Mouse (Mus musculus) erythroblast, embryonic 14.5 days (primary cell): ENCODE results near the gene Arid3b. TPM values are rescaled to one million over a fixed set of nuclear protein-coding genes. Genes with fewer than 3 reads are reported as not detected.

ENCODE experiments used
- H3K27me3 ChIP-seq: 2 replicates; pipeline ENCODE4 v1.6.1; 2012; ENCODE audit warnings: inconsistent platforms; ENCODE audit not compliant: control insufficient read depth
- H3K36me3 ChIP-seq: 2 replicates; pipeline ENCODE4 v1.6.1; 2012; ENCODE audit warnings: mild to moderate bottlenecking, inconsistent platforms; ENCODE audit not compliant: control insufficient read depth
- H3K4me1 ChIP-seq: 2 replicates; pipeline ENCODE4 v1.6.1; 2012; ENCODE audit warnings: inconsistent platforms; ENCODE audit not compliant: control insufficient read depth
- H3K4me3 ChIP-seq: replicated peaks from 2 replicates; pipeline ENCODE3; 2012; ENCODE audit warnings: moderate library complexity, mild to moderate bottlenecking, inconsistent platforms
- H3K9me3 ChIP-seq: 2 replicates; pipeline ENCODE4 v1.6.1; 2012; ENCODE audit warnings: low read length, inconsistent platforms, mixed read lengths; ENCODE audit not compliant: control insufficient read depth
- GATA1 ChIP-seq: IDR thresholded peaks from 2 replicates; pipeline ENCODE4 v1.6.1; 2012; ENCODE audit warnings: low read length, inconsistent platforms, mixed read lengths
- TAL1 ChIP-seq: IDR thresholded peaks from 3 replicates; pipeline ENCODE4 v1.6.1; 2012; ENCODE audit warnings: low read length, inconsistent platforms, mixed read lengths
- polyA plus RNA-seq: library from polyadenylated mRNA; stranded (reverse); fragments of >175 nt; gene quantifications from 2 replicates; pipeline ENCODE4 v1.2.3, GENCODE M21; 2012

Gene Arid3b
- polyA plus RNA-seq, 1 experiment: 1.8 TPM

DNA sequence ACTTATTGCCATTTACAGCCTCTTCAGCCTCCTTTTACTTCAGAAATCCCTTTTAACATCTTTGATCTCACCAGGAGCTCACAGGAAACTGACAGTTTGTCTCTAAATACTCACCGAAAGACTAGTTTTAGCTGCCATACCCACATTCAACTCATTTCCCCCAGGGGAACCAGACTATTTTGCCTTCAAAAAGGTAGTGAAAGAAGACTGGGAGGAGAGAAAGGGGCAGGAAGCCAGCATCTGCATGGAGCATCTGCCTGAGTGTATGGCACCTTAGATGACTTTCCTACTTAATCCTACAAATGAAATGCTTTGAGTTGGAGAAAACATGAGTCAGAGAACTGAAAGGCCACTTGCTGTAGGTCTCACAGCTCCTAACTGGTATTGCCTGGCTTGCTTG is 22.6 kb downstream of the Arid3b start:
- peaks cover 18% of the 10 kb centered on the region for H3K4me1 ChIP-seq
- no peak overlapping the region for H3K4me3 ChIP-seq
- no peak for TF ChIP-seq GATA1
- TF ChIP-seq TAL1: no peak
- H3K27me3 ChIP-seq: no peaks in the 10 kb centered on the region
- no peaks in the 10 kb centered on the region for H3K9me3 ChIP-seq
- H3K36me3 ChIP-seq: peaks cover 32% of the 10 kb centered on the region

- Histone ChIP-seq H3K27me3 (no peaks in the 10 kb centered on the region), H3K36me3 (peaks cover 50% of the 10 kb centered on the region), H3K4me3 (no peak overlapping the region), H3K4me1 (peaks cover 19% of the 10 kb centered on the region), H3K9me3 (no peaks in the 10 kb centered on the region)
- TF ChIP-seq TAL1 (no peak), GATA1 (no peak)
These were observed 24.5 kb downstream of the Arid3b start for GRCm38 (mm10) chr9:57811793-57812733.

GRCm38 (mm10) chr9:57810691-57811090 is 25.9 kb downstream of the Arid3b start:
- Histone ChIP-seq H3K36me3 (peaks cover 63% of the 10 kb centered on the region), H3K9me3 (no peaks in the 10 kb centered on the region), H3K27me3 (no peaks in the 10 kb centered on the region), H3K4me3 (no peak overlapping the region), H3K4me1 (peaks cover 32% of the 10 kb centered on the region)
- TF ChIP-seq TAL1 (no peak), GATA1 (no peak)

DNA sequence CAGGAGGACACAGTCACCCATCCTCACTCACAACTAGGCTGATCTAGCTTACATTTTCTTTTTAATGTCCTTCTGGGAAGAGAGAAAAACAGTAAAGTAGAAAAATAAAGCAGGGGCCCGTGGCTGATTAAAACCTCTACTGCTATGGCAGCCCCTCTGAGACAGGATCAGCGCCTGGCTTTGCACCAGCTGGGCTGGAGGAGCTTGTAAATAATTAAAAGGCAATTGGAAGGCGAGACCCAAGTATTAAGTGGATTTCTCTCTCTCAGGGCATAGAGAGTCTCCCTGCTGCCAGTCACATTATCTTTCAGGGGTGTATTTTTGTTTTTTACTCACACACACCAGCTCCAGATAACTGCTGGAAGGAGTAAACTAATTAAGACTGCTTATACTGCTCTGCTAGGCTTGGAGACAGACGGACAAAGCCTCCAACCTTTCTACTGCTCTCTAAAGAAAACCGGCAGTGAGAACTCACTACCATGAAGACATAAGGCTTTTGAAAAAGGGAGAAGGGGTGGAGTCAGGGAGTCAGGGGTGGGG is 27.8 kb downstream of the Arid3b start:
- Histone ChIP-seq H3K27me3 (no peaks in the 10 kb centered on the region), H3K4me1 (peaks cover 46% of the 10 kb centered on the region), H3K9me3 (no peaks in the 10 kb centered on the region), H3K4me3 (no peak overlapping the region), H3K36me3 (peaks cover 75% of the 10 kb centered on the region)
- TF ChIP-seq GATA1 (no peak), TAL1 (no peak)

DNA sequence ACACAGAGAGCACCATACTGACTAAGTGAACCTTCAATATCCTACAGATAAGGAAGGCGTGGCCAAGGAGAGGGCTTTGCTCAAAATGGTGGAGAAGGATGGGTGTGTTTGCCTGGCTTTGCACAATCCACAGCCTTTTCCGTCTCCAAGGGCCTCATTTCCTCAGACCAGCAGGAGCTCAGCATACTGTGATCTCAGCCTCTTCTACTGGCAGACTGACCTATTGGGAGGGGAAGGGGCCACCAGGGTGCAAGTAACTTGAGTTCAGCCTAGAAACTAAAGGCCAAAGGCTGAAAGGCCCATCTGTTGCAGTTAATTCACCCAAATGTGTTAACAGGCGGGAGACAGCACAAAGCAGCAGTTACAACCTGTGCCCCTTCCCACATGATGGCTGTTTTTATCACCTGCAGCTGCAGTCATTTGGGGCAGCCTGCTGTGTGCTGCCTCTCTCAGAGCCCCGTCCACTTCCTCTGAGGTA is 29.4 kb downstream of the Arid3b start:
- peaks cover 83% of the 10 kb centered on the region for H3K36me3 ChIP-seq
- TF ChIP-seq GATA1 (no peak), TAL1 (no peak)
- no peaks in the 10 kb centered on the region for H3K27me3 ChIP-seq
- H3K9me3 ChIP-seq: no peaks in the 10 kb centered on the region
- no peak overlapping the region for H3K4me3 ChIP-seq
- H3K4me1 ChIP-seq: peaks cover 53% of the 10 kb centered on the region

GRCm38 (mm10) chr9:57806066-57806481 is 30.5 kb downstream of the Arid3b start:
- no peak overlapping the region for H3K4me3 ChIP-seq
- H3K9me3 ChIP-seq: no peaks in the 10 kb centered on the region
- H3K36me3 ChIP-seq: peaks cover 88% of the 10 kb centered on the region
- peaks cover 55% of the 10 kb centered on the region for H3K4me1 ChIP-seq
- H3K27me3 ChIP-seq: no peaks in the 10 kb centered on the region
- no peak for TF ChIP-seq TAL1
- TF ChIP-seq GATA1: no peak

- H3K9me3 ChIP-seq: no peaks in the 10 kb centered on the region
- no peaks in the 10 kb centered on the region for H3K27me3 ChIP-seq
- peaks cover 85% of the 10 kb centered on the region for H3K36me3 ChIP-seq
- TF ChIP-seq TAL1 (no peak), GATA1 (no peak)
- peaks cover 64% of the 10 kb centered on the region for H3K4me1 ChIP-seq
- no peak overlapping the region for H3K4me3 ChIP-seq
These were observed 31.4 kb downstream of the Arid3b start for GRCm38 (mm10) chr9:57805087-57805737.

DNA sequence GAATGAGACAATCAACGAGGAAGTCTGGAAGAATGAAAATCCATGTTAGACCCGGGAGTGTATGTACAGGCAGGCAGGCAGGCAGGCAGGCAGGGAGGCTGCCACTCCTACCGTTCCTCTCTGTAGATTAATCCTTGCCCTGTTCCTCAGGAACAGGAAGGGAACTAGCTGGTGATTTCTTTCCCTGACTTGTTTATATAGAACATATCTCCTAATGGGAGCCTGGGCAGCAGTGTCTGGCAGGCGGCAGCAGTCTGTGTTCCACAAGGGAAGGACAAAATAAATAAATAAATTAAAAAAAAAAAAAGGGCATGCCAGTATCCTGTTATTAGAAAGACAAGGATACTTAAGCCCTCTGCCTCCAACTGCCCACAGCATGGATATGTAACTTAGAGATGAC is 32.8 kb downstream of the Arid3b start:
- Histone ChIP-seq H3K4me1 (peaks cover 71% of the 10 kb centered on the region), H3K9me3 (no peaks in the 10 kb centered on the region), H3K4me3 (no peak overlapping the region), H3K36me3 (peaks cover 85% of the 10 kb centered on the region), H3K27me3 (no peaks in the 10 kb centered on the region)
- no peak for TF ChIP-seq GATA1
- TF ChIP-seq TAL1: no peak

- Histone ChIP-seq H3K27me3 (no peaks in the 10 kb centered on the region), H3K4me1 (peaks cover 73% of the 10 kb centered on the region), H3K4me3 (no peak overlapping the region), H3K36me3 (peaks cover 85% of the 10 kb centered on the region), H3K9me3 (no peaks in the 10 kb centered on the region)
- no peak for TF ChIP-seq GATA1
- no peak for TF ChIP-seq TAL1
These were observed 33.5 kb downstream of the Arid3b start for GRCm38 (mm10) chr9:57803047-57803446.
